Mouse (Mus musculus) c-Kit-negative CD71-positive TER-119-positive erythroid progenitor cells, embryonic 14.5 days (primary cell): ENCODE data around the gene Vmn2r89.
"Not testable (repeated sequence)": the region's sequence is repeated elsewhere in the genome, so short reads cannot be mapped to it uniquely, and the experiment has no call there.

Experiments
- DNase-seq: peaks from one replicate; pipeline ENCODE4 v3.0.0-alpha.2; 2013; ENCODE audit warnings: low read depth, low spot score

Gene Vmn2r89

GRCm38 (mm10) chr14:51451557-51451956, at the start of gene Vmn2r89:
Gene Vmn2r89, plus strand, starts transcription at chr14:51451857.
- not testable (repeated sequence) for DNase-seq

GRCm38 (mm10) chr14:51410520-51410919, 41.1 kb upstream of the Vmn2r89 start, which contains the start of gene Vmn2r88:
Gene Vmn2r88, plus strand, starts transcription at chr14:51410820.
- no peak for DNase-seq

GRCm38 (mm10) chr14:51423885-51424284, 27.8 kb upstream of the Vmn2r89 start:
- DNase-seq: no peak

- DNase-seq: not testable (repeated sequence)
Measured at GRCm38 (mm10) chr14:51430138-51430537, 21.5 kb upstream of the Vmn2r89 start.

GRCm38 (mm10) chr14:51434546-51434945, 17.1 kb upstream of the Vmn2r89 start:
- DNase-seq: no peak

- no peak for DNase-seq
Measured at GRCm38 (mm10) chr14:51435020-51435419, 16.6 kb upstream of the Vmn2r89 start.

GRCm38 (mm10) chr14:51438955-51439354, 12.7 kb upstream of the Vmn2r89 start:
- no peak for DNase-seq

GRCm38 (mm10) chr14:51480278-51480677, 28.6 kb downstream of the Vmn2r89 start:
- DNase-seq: not testable (repeated sequence)

- DNase-seq: not testable (repeated sequence)
Measured at GRCm38 (mm10) chr14:51481332-51482015, 29.8 kb downstream of the Vmn2r89 start.

GRCm38 (mm10) chr14:51482051-51482715, 30.5 kb downstream of the Vmn2r89 start:
- DNase-seq: no peak

- not testable (repeated sequence) for DNase-seq
Measured at GRCm38 (mm10) chr14:51482971-51483381, 31.3 kb downstream of the Vmn2r89 start.

- no peak for DNase-seq
Measured at GRCm38 (mm10) chr14:51483671-51484070, 32.0 kb downstream of the Vmn2r89 start.

GRCm38 (mm10) chr14:51486111-51486510, 34.5 kb downstream of the Vmn2r89 start:
- no peak for DNase-seq

- DNase-seq: no peak
Measured at GRCm38 (mm10) chr14:51495781-51496180, 44.1 kb downstream of the Vmn2r89 start.

GRCm38 (mm10) chr14:51496955-51497354, 45.3 kb downstream of the Vmn2r89 start:
- no peak for DNase-seq

GRCm38 (mm10) chr14:51497958-51498357, 46.3 kb downstream of the Vmn2r89 start:
- DNase-seq: no peak

GRCm38 (mm10) chr14:51499707-51500275, 48.1 kb downstream of the Vmn2r89 start:
- DNase-seq: no peak

GRCm38 (mm10) chr14:51500461-51500860, 48.8 kb downstream of the Vmn2r89 start:
- DNase-seq: no peak

- no peak for DNase-seq
Measured at GRCm38 (mm10) chr14:51507416-51507815, 55.8 kb downstream of the Vmn2r89 start.
